Mouse (Mus musculus) bone marrow, adult 2 months (tissue): ENCODE results near the gene Dock2.

Experiments
- CTCF ChIP-seq: fragments of 200-500 bp; IDR thresholded peaks from 2 replicates; pipeline ENCODE4 v1.5.1; 2011; ENCODE audit warnings: low read length, control low read depth; ENCODE audit not compliant: control insufficient read depth, insufficient read depth
- POLR2A ChIP-seq: fragments of 200-500 bp; IDR thresholded peaks from 2 replicates; pipeline ENCODE4 v1.6.1; 2011; ENCODE audit warnings: low read depth, mild to moderate bottlenecking, control low read depth, low read length, borderline replicate concordance; ENCODE audit not compliant: control insufficient read depth

DNA sequence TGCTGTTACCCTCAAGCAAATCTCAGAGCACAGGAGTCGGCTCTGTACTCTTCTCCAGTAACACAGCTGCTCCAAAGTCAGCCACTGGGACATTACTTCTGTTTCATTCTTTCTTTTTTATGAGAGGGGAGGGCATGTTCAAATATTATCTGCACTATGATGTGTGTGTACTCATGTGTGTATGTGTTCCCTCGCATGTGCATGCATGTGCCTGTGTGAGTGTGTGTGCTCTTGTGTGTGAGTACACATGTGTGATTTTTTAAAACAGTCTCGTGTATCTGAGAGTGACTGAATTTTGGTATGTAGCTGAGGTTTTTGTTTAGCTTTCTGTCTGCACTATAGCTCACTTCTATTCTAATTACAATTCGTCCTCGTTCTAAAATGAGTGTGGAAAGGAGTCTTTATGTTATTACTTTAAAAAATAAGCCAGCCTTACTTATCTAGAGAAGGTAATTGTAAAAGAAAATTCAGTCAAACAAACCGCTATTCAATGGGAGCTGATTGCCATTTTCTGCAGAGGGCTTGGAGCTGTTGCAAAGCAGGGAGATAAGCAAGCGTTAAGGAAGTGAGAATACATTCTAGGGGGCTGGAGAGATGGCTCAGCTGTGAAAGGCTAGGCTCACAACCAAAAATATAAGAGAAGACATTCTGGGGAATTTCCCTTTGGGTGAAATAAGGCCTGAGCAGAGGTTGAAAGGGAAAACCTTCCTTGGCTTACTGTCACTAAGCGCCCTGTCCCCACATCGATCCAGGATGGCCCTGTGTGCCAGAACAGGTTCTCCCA is 589.3 kb downstream of the Dock2 start:
- TF ChIP-seq CTCF (no peak), POLR2A (no peak)
